Mouse (Mus musculus): ENCODE data around the gene Mms22l. TPM values are rescaled to one million over a fixed set of nuclear protein-coding genes. Genes with fewer than 3 reads are reported as not detected.
A peak's percentile ranks its signal among the peaks of the same experiment; 100 is the strongest.
"Not testable (repeated sequence)": the region's sequence is repeated elsewhere in the genome, so short reads cannot be mapped to it uniquely, and the experiment has no call there.

Gene Mms22l
- total RNA-seq (2021), result 1 to 10 TPM in 1 of 2 experiments, under 1 TPM in 1; 0.82 to 1.7 TPM
- long read RNA-seq, experiment 1, result 0 reads
- long read RNA-seq, experiment 2, result 0 reads

- Histone ChIP-seq H3K27ac (peak within 1 kb of the TSS; percentile 90), H3K4me3 (peak within 1 kb of the TSS; percentile 84)
- intact Hi-C loops (cut with DNase I), result loop anchor here (5.0 kb wide), 1 partner anchor 401 kb away; the partner anchor contains the start of gene Ndufaf4
- DNase-seq (ENCODE audit: extremely low spot score in 1 of 2, low spot score in 2 of 2), result peak; percentile 93 to 94
- TF ChIP-seq CTCF (IDR thresholded peaks at IDR 0.05), result no peak
Observed at GRCm38 (mm10) chr4:24496116-24496952, at the start of gene Mms22l. TSS of gene Mms22l (plus strand) at chr4:24496451.

- intact Hi-C loops (cut with DNase I); H3K27ac ChIP-seq; H3K4me3 ChIP-seq; DNase-seq (ENCODE audit: extremely low spot score in 1 of 2, low spot score in 2 of 2): not testable (repeated sequence)
Observed at GRCm38 (mm10) chr4:24484046-24484445, 12.2 kb upstream of the Mms22l start.

- no peak for TF ChIP-seq CTCF (IDR thresholded peaks at IDR 0.05)
- no peak for DNase-seq (ENCODE audit: extremely low spot score in 1 of 2, low spot score in 2 of 2)
- Histone ChIP-seq H3K4me3 (peak overlapping the region; percentile 84), H3K27ac (no peak overlapping the region)
- intact Hi-C loops (cut with DNase I), result loop anchor here (5.0 kb wide), 1 partner anchor 400 kb away; the partner anchor contains the start of gene Ndufaf4
Observed at GRCm38 (mm10) chr4:24496953-24497319, 685 bp downstream of the Mms22l start.

GRCm38 (mm10) chr4:24509195-24509594 lies 12.9 kb downstream of the Mms22l start:
- intact Hi-C loops (cut with DNase I), result no loop called here
- H3K27ac ChIP-seq, result no peak overlapping the region
- no peak for TF ChIP-seq CTCF (IDR thresholded peaks at IDR 0.05)

DNA sequence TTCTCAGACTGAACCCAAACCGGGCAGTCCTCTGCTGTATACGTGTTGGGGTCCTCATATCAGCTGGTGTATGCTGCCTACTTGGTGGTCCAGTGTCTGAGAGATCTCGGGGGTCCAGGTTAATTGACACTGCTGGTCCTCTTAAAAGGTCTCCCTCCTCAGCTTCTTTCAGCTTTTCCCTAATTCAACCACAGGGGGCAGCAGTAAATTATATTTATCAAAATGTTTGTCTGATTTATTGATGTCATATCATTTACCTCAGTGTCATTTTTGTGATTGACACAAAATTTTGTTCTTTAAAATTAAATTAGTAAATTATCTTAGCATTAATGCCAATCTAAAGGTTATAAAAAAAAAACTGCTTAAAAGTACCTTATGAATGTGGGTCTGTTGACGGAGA lies 40.7 kb downstream of the Mms22l start:
- intact Hi-C loops (cut with DNase I), result no loop called here
- TF ChIP-seq CTCF (IDR thresholded peaks at IDR 0.05), result peak; percentile 23
- H3K4me3 ChIP-seq, result no peak overlapping the region
- H3K27ac ChIP-seq, result no peak overlapping the region
- no peak for DNase-seq (ENCODE audit: extremely low spot score in 1 of 2, low spot score in 2 of 2)

More at GRCm38 (mm10) chr4:24509195-24509594, 12.9 kb downstream of the Mms22l start:
- no peak overlapping the region for H3K4me3 ChIP-seq
- DNase-seq (ENCODE audit: extremely low spot score in 1 of 2, low spot score in 2 of 2), result no peak

DNA sequence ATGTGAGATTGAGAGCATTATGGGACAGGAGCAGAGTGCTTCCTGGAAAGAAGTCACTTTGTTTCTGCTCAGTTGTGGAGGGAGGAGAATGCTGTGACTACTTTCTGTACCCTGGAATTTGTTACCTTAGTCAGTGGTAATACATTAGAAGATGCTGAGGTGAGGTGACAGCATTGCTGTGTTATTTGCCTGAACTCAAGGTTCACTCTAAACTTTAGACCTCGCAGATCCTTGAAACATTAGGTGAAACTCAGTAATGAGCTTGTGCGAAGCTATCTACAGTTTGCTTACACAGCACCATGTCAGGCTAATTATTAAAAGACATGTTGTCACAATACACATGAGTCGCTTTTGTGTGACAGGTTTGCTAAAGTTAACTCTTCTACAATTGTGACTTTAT lies 47.2 kb downstream of the Mms22l start:
- no peak for DNase-seq (ENCODE audit: extremely low spot score in 1 of 2, low spot score in 2 of 2)
- intact Hi-C loops (cut with DNase I), result loop anchor here (10.0 kb wide), 1 partner anchor 299 kb away; no protein-coding TSS in a partner anchor
- H3K4me3 ChIP-seq, result no peak overlapping the region

GRCm38 (mm10) chr4:24544677-24545151 lies 48.5 kb downstream of the Mms22l start:
- TF ChIP-seq CTCF (IDR thresholded peaks at IDR 0.05), result peak; percentile 81
- DNase-seq (ENCODE audit: extremely low spot score in 1 of 2, low spot score in 2 of 2), result peak; percentile 63 to 71
- intact Hi-C loops (cut with DNase I), result loop anchor here (5.0 to 10.0 kb wide), 2 partner anchors 267 to 300 kb away; no protein-coding TSS in a partner anchor
- H3K27ac ChIP-seq, result peak overlapping the region; percentile 80
- peak overlapping the region; percentile 36 for H3K4me3 ChIP-seq

More for the DNA sequence above, 47.2 kb downstream of the Mms22l start:
- no peak overlapping the region for H3K27ac ChIP-seq
- no peak for TF ChIP-seq CTCF (IDR thresholded peaks at IDR 0.05)

DNA sequence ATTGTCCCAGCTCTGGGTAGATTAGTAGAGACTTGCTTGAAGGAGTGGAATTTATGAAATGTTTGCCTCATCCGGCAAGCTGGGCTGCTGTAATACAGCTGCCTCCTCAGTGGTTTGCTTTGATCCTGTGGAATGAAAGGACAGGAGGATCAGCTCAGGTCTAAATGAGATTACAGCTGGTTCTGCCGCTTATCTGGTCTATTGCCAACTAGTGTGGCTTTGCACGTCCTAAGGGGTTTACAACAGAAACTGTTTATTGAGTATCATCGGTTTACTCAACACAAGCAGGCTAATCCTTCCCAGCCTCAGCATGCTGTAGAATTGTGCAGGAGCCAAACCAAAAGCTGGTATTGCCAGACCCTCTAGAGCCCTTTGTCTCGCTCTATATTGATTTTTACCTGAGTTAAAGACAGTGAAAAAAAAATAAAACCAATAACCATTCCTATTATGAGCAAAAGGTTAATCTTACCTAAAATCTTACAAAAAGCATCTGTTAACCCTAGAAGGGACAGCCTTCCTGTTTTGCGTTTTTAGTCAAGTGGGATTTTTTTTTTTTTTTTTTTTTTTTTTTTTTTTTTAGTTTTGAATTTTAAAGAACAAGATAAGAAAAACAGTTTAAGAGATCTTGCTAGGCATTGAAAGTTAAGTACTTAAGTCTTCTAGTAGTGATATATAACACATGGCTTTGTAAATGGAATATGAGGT lies 60.0 kb downstream of the Mms22l start:
- Histone ChIP-seq H3K27ac (no peak overlapping the region), H3K4me3 (no peak overlapping the region)
- no peak for DNase-seq (ENCODE audit: extremely low spot score in 1 of 2, low spot score in 2 of 2)
- intact Hi-C loops (cut with DNase I), result no loop called here
- no peak for TF ChIP-seq CTCF (IDR thresholded peaks at IDR 0.05)

DNA sequence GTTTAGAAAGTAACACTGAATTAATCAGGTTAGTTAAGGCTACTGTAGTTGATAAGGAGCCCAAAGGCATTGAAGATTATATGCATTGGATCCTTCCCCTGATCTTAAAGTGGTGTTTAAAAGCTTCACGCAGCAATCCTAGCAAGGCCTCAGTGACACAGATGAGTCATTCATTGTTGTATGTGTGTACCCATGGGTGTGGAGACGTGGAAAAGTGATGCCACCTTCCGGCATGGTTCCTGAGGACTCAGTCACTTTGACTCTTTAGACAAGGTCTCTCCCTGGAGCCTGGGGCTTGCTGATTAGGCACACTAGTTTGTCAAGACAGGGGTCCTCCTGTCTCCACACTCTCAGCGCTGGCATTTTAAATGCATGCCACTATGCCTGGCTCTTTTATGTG lies 60.9 kb downstream of the Mms22l start:
- no peak overlapping the region for H3K4me3 ChIP-seq
- intact Hi-C loops (cut with DNase I), result no loop called here
- no peak for TF ChIP-seq CTCF (IDR thresholded peaks at IDR 0.05)
- DNase-seq (ENCODE audit: extremely low spot score in 1 of 2, low spot score in 2 of 2), result no peak
- H3K27ac ChIP-seq, result no peak overlapping the region

DNA sequence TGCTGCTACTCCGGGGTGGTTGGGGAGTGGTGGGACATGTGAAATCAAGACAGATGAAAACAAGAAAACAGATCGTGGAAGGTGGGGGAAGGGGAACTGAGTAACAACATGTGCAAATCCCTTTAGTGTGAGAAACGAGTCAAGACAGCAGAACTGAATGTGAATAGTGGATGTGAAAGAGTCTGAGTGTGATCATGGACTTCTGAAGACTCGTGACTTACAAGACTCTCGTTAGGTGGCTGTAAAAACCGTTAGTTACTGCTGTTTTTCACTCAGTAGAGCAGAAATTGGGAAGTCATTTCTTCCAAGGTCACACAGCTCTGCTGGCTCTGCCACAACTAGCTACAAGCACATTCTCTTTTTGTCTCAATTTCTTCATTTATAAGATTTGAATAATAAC lies 71.8 kb downstream of the Mms22l start:
- TF ChIP-seq CTCF (IDR thresholded peaks at IDR 0.05), result no peak
- DNase-seq (ENCODE audit: extremely low spot score in 1 of 2, low spot score in 2 of 2), result no peak
- intact Hi-C loops (cut with DNase I), result no loop called here
- Histone ChIP-seq H3K27ac (no peak overlapping the region), H3K4me3 (no peak overlapping the region)

DNA sequence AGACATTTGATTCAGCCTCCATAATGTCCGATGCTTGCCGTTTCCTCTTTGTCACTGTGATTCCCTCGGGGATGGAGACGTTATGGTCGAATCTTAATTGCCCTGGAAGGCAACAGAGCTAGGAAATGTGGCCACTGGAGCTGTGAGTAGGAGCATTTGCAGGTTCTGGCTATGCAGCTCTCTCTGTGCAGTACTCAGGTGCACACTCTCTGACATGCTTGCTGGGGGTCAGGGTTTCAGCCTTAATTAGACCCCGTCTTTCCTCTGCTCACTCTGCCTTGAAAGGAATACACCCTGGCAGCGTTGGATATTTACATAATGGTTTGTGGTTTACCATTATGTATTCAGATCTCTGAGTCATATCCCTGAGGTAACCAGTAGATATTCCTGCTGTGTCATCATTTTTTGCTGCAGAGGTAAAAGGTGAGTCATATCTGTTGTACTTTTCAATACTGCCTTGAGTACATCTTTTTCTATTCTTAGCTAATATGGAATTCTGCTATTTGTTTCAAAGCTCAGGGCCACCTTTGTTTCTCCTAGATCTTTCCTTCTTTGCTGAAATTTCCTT lies 72.8 kb downstream of the Mms22l start:
- H3K27ac ChIP-seq, result no peak overlapping the region
- H3K4me3 ChIP-seq, result no peak overlapping the region
- TF ChIP-seq CTCF (IDR thresholded peaks at IDR 0.05), result no peak
- intact Hi-C loops (cut with DNase I), result no loop called here
- no peak for DNase-seq (ENCODE audit: extremely low spot score in 1 of 2, low spot score in 2 of 2)

All from left cerebral cortex, adult 2 months (tissue).